Mouse (Mus musculus) megakaryocyte, embryonic 14.5 days (primary cell): ENCODE results near the gene Tmem234.

Experiments used
- FLI1 ChIP-seq: IDR thresholded peaks from 2 replicates; pipeline ENCODE4 v1.6.1; 2012; ENCODE audit warnings: low read length, inconsistent platforms, mixed read lengths
- GATA1 ChIP-seq: IDR thresholded peaks from 3 replicates; pipeline ENCODE4 v1.6.1; 2012; ENCODE audit warnings: mixed read lengths, low read length, inconsistent platforms, borderline replicate concordance

GRCm38 (mm10) chr4:129630944-129631343 lies 30.5 kb downstream of the Tmem234 start:
- TF ChIP-seq GATA1 (no peak), FLI1 (no peak)
